Mouse (Mus musculus) central nervous system, embryonic 14 days (tissue): ENCODE measurements around the gene Rnf17. TPM values are rescaled to one million over a fixed set of nuclear protein-coding genes. Genes with fewer than 3 reads are reported as not detected.

ENCODE experiments used
- polyA plus RNA-seq: library from polyadenylated mRNA; depleted of rRNA; stranded (reverse); fragments of >200 nt; gene quantifications from 2 replicates; pipeline ENCODE4 v1.2.3, GENCODE M21; 2012; rRNA removed

The Rnf17 gene
- polyA plus RNA-seq = 0.42 and 0.61 TPM in 2 replicates

GRCm38 (mm10) chr14:56402311-56403071 lies at the start of gene Rnf17:
Rnf17 (plus strand) TSS chr14:56402581.

GRCm38 (mm10) chr14:56364711-56365237 lies 37.6 kb upstream of the Rnf17 start, which contains the start of gene Atp12a:
Atp12a (plus strand) TSS chr14:56365068.

Other genes starting within 250 kb of the Rnf17 start
- not detected in 2 replicates for gene Gzmg, start 243.0 kb upstream of the Rnf17 start, polyA plus RNA-seq
- gene Gzmn, start 228.0 kb upstream of the Rnf17 start, polyA plus RNA-seq = not detected in 2 replicates
- not detected in 2 replicates for gene Gzmf, start 191.2 kb upstream of the Rnf17 start, polyA plus RNA-seq
- 0.09 TPM in 1 of 2 replicates, not detected in the other for gene Gzmc, start 167.9 kb upstream of the Rnf17 start, polyA plus RNA-seq
- gene Gzmb, start 140.3 kb upstream of the Rnf17 start, polyA plus RNA-seq = 0.04 and 0.09 TPM in 2 replicates
- 0.09 TPM in 2 replicates for gene Atp12a, start 37.5 kb upstream of the Rnf17 start, polyA plus RNA-seq
- gene Cenpj, start 172.8 kb downstream of the Rnf17 start, polyA plus RNA-seq = 10.7 and 14.7 TPM in 2 replicates
- gene Parp4, start 173.0 kb downstream of the Rnf17 start, polyA plus RNA-seq = 1.6 and 3.0 TPM in 2 replicates